Mouse (Mus musculus): ENCODE data around the gene Aptx. TPM values are rescaled to one million over a fixed set of nuclear protein-coding genes. Genes with fewer than 3 reads are reported as not detected.

Gene Aptx
- polyA plus RNA-seq, 1 experiment, result 22.9 TPM

DNA sequence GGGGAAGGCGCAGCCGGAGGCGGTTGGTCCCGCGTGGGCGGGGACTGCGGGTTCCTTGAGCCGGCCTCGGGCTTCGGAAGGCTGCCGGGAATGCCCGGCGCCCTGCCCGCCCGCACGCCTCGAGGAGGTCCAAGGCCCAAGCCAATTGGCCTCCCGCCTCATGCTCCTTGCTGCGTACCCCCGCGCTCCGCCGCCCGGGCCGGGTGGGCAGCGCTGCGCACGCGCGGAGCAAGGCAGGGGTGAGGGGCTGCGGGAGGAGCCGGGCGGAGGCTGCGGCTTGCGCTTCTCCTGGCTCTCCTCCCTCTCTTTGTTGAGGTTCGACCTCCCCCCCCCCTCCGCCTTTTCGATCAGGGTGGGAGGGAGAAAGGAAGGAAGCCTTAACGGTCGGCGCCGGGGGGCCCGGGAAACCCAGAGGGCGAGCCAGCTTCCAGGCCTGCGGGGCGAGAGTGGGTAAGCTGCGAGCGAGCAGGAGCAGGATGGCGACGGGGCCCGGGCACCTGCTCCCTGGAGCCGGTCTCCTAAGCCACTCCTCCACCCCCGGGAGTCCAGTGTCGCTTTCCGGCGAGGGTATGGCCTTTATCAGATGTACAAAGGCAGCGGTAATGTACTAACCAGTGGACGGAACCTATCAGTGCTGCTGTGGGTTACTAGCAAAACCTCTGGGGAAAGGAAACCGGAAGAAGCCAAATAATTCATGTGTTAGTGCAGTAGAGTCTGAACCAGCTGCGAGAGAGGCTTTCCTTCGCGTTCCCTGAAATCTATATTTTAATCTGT is 19.9 kb upstream of the Aptx start:
- Histone ChIP-seq H3K9me3 (replicated peaks; ENCODE audit: control insufficient read depth, insufficient read depth, low read length, poor library complexity, severe bottlenecking) (no peaks in the 10 kb centered on the region), H3K27me3 (ENCODE audit: control insufficient read depth, insufficient read depth, low read length, poor library complexity, severe bottlenecking) (no peaks in the 10 kb centered on the region), H3K9ac (ENCODE audit: low read depth, poor library complexity, severe bottlenecking) (peak overlapping the region; percentile 87), H3K27ac (ENCODE audit: insufficient read depth, low read length) (peak overlapping the region; percentile 69), H3K4me3 (ENCODE audit: low read depth, low read length) (peak overlapping the region; percentile 99), H3K4me1 (ENCODE audit: control insufficient read depth, insufficient read depth, low read length) (no peaks in the 10 kb centered on the region), H3K36me3 (ENCODE audit: control insufficient read depth, insufficient read depth, low read length, poor library complexity, severe bottlenecking) (peaks cover 37% of the 10 kb centered on the region)
- TF ChIP-seq EP300 (IDR thresholded peaks at IDR 0.05; ENCODE audit: insufficient read depth, low read depth, low read length) (no peak), CTCF (IDR thresholded peaks at IDR 0.05; ENCODE audit: low read depth, low read length) (no peak), POLR2A (IDR thresholded peaks at IDR 0.05; ENCODE audit: insufficient read depth, low read length) (no peak)

DNA sequence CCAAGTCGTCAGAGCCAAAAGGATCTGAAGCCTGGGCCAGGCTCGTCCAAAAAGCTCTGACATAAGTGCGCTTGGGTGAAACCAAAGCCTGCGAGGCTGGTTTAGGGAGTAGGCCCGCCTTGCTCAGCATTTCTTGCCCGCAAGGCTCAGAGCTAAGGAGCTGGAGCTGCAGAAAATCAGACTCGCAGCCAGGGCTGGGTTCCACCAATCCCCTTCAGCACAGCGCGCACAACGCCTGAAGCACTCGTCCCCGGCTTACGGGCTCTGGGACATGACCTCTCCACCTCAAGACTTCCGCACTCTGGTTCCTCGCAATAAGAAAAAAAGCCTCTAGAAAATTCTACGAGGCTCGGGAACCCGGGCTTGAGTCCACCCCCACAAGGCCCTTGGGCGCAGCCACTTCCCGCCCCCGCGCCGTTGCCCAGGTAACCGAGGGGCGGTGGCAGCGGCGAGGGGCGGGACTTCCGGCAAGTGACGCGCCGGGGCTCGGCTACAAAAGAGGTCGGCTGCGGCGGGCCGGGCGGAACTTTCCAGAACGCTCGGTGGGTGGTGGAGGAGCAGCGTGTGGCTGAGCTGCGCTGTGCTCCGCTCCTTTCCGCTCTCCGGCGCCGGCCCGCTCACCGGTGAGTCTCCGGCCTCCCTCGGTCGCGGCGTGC is 19.1 kb upstream of the Aptx start, which contains the start of gene Dnaja1:
TSS of gene Dnaja1 (plus strand) at position 140 of the 656 bp plus-strand sequence.
- H3K4me3 ChIP-seq (ENCODE audit: low read depth, low read length), result peak within 1 kb of the TSS; percentile 99
- no peaks in the 10 kb centered on the region for H3K27me3 ChIP-seq (ENCODE audit: control insufficient read depth, insufficient read depth, low read length, poor library complexity, severe bottlenecking)
- TF ChIP-seq CTCF (IDR thresholded peaks at IDR 0.05; ENCODE audit: low read depth, low read length) (no peak), POLR2A (IDR thresholded peaks at IDR 0.05; ENCODE audit: insufficient read depth, low read length) (peak; percentile 42), EP300 (IDR thresholded peaks at IDR 0.05; ENCODE audit: insufficient read depth, low read depth, low read length) (0 out of 2 replicates have a peak, but pooled peaks have one; percentile 3)
- no peaks in the 10 kb centered on the region for H3K4me1 ChIP-seq (ENCODE audit: control insufficient read depth, insufficient read depth, low read length)
- peaks cover 32% of the 10 kb centered on the region for H3K36me3 ChIP-seq (ENCODE audit: control insufficient read depth, insufficient read depth, low read length, poor library complexity, severe bottlenecking)
- H3K9me3 ChIP-seq (replicated peaks; ENCODE audit: control insufficient read depth, insufficient read depth, low read length, poor library complexity, severe bottlenecking), result no peaks in the 10 kb centered on the region
- H3K27ac ChIP-seq (ENCODE audit: insufficient read depth, low read length), result peak within 1 kb of the TSS; percentile 93
- H3K9ac ChIP-seq (ENCODE audit: low read depth, poor library complexity, severe bottlenecking), result peak within 1 kb of the TSS; percentile 87

DNA sequence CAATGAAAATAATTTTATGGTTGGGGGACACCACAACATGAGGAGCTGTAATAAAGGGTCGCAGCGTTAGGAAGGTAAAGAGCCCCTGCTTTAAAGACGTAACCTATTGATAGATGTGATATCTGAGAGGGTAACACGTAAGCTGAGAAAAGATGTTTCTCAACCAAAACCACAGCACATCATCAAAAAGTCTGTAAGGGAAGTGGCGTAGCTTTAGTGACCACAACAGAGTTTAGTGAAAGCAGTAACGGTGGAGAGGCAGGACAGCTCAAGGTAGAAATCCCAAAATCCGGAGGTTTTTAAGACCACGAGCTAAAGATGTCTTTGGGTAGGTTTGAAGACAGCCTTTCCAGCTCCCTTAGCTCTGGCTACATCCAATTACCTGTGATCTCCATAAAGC is 17.9 kb upstream of the Aptx start:
- Histone ChIP-seq H3K9me3 (replicated peaks; ENCODE audit: control insufficient read depth, insufficient read depth, low read length, poor library complexity, severe bottlenecking) (no peaks in the 10 kb centered on the region), H3K4me3 (ENCODE audit: low read depth, low read length) (no peak overlapping the region), H3K36me3 (ENCODE audit: control insufficient read depth, insufficient read depth, low read length, poor library complexity, severe bottlenecking) (peaks cover 19% of the 10 kb centered on the region), H3K27me3 (ENCODE audit: control insufficient read depth, insufficient read depth, low read length, poor library complexity, severe bottlenecking) (no peaks in the 10 kb centered on the region), H3K4me1 (ENCODE audit: control insufficient read depth, insufficient read depth, low read length) (no peaks in the 10 kb centered on the region), H3K9ac (ENCODE audit: low read depth, poor library complexity, severe bottlenecking) (peak overlapping the region; percentile 87), H3K27ac (ENCODE audit: insufficient read depth, low read length) (no peak overlapping the region)
- TF ChIP-seq POLR2A (IDR thresholded peaks at IDR 0.05; ENCODE audit: insufficient read depth, low read length) (no peak), CTCF (IDR thresholded peaks at IDR 0.05; ENCODE audit: low read depth, low read length) (no peak), EP300 (IDR thresholded peaks at IDR 0.05; ENCODE audit: insufficient read depth, low read depth, low read length) (no peak)

DNA sequence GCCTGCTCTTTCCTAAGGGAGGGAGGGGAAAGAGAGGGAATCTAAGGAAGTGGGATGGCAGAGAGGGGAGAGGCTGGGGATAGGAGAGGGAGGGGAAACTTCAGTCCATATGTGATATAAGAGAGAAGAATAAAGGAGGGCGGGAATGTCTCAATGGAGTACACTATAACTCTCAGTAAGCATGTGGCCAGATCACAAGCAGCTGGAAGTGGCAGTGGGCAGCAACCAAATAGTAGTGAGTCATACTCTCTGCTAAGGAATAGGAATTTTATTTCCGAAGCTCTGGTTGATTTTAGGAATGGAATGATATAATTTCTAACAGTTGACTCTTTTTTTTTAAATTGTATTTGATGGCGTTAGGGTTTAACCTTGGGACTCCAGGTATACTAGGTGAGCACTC is 14.1 kb upstream of the Aptx start:
- peaks cover 2% of the 10 kb centered on the region for H3K4me1 ChIP-seq (ENCODE audit: control insufficient read depth, insufficient read depth, low read length)
- no peaks in the 10 kb centered on the region; the same call in 1 of the 2 replicates for H3K36me3 ChIP-seq (ENCODE audit: control insufficient read depth, insufficient read depth, low read length, poor library complexity, severe bottlenecking)
- peak overlapping the region; percentile 17 for H3K27ac ChIP-seq (ENCODE audit: insufficient read depth, low read length)
- no peaks in the 10 kb centered on the region for H3K9me3 ChIP-seq (replicated peaks; ENCODE audit: control insufficient read depth, insufficient read depth, low read length, poor library complexity, severe bottlenecking)
- no peaks in the 10 kb centered on the region for H3K27me3 ChIP-seq (ENCODE audit: control insufficient read depth, insufficient read depth, low read length, poor library complexity, severe bottlenecking)
- no peak for TF ChIP-seq EP300 (IDR thresholded peaks at IDR 0.05; ENCODE audit: insufficient read depth, low read depth, low read length)
- H3K9ac ChIP-seq (ENCODE audit: low read depth, poor library complexity, severe bottlenecking), result peak overlapping the region; percentile 61; the same call in 1 of the 2 replicates
- H3K4me3 ChIP-seq (ENCODE audit: low read depth, low read length), result peak overlapping the region; percentile 14

DNA sequence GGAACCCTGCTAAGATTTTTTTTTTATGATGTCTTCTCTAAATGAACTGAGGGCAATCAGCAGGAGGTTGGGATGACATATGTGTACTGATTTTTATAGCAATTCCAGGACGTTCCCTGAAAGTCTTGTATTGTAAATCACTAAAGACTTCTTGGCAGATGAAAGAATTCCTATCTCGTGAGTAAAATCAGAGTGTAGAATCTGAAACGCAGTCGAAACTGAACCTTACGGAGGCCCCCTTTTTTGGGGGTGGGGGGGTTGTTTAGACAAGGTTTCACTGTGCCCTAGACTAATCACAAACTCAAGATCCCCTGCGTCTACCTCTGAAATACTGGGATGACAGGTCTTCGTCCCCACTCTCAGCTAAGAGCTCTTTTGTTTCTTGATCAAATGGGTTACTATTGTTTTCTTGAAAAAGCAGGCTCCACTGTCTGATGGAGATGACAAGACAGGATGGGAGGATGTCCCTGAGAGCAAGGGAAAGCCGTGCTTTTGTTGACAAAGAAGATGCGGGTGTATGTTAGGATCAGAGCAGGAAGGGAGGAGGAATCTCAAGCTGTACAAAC is 799 bp upstream of the Aptx start:
- H3K9me3 ChIP-seq (replicated peaks; ENCODE audit: control insufficient read depth, insufficient read depth, low read length, poor library complexity, severe bottlenecking), result no peaks in the 10 kb centered on the region
- H3K36me3 ChIP-seq (ENCODE audit: control insufficient read depth, insufficient read depth, low read length, poor library complexity, severe bottlenecking), result no peaks in the 10 kb centered on the region
- H3K27me3 ChIP-seq (ENCODE audit: control insufficient read depth, insufficient read depth, low read length, poor library complexity, severe bottlenecking), result no peaks in the 10 kb centered on the region
- peak overlapping the region; percentile 65 for H3K9ac ChIP-seq (ENCODE audit: low read depth, poor library complexity, severe bottlenecking)
- TF ChIP-seq POLR2A (IDR thresholded peaks at IDR 0.05; ENCODE audit: insufficient read depth, low read length) (no peak), CTCF (IDR thresholded peaks at IDR 0.05; ENCODE audit: low read depth, low read length) (no peak), EP300 (IDR thresholded peaks at IDR 0.05; ENCODE audit: insufficient read depth, low read depth, low read length) (no peak)
- H3K4me1 ChIP-seq (ENCODE audit: control insufficient read depth, insufficient read depth, low read length), result peaks cover 2% of the 10 kb centered on the region
- H3K4me3 ChIP-seq (ENCODE audit: low read depth, low read length), result no peak overlapping the region
- peak overlapping the region; percentile 33; the same call in 1 of the 2 replicates for H3K27ac ChIP-seq (ENCODE audit: insufficient read depth, low read length)
